Comparison of ENCODE assay signal across 28 mouse cellular contexts in the genomic region with DNA sequence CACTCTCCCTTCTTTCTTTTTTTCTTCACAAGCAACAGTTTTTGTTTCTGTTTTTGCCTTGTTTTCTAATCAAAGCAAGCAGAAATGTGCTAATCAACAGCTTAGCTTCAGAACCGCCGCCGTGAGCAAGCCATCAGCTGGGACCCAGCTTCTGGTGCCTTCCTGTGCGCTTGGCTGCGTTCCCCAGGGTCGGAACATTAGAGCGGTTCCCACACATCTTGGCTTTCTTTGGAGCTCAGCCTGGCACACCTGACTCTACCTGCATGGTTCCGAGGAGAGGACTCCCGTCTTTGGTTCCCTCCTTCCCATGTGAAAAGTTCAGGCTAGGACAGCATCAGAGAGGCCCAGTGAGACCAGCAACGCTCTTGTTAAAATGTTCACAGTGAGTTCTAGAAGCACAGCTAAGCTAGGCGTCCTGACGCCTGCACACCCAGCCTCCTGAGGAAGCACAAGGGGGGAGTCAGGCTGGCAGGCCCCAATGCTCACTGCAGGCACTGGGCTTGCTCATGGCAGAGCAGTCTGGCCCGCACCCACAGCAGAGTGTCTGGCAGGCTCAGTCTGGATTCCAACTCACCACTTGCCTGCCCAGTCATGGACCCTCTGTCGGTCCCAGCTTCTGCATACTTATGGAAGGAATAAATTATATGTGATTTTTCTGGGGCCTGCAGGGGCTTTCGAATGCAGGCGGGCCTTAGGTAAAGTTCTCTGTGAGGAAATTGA. TPM values are rescaled to one million over a fixed set of nuclear protein-coding genes. Genes with fewer than 3 reads are reported as not detected.
DNase-seq lines count a peak whose midpoint lies in the region; ATAC-seq and TF ChIP-seq lines count a peak whose summit lies in the region.
"Had no signal": no experiment of that assay in that cellular context is flagged by ENCODE, and none has a peak within 500 bp of the region (broad histone marks: within the 10 kb centered on the region; RNA-seq: fewer than 3 reads in every experiment).

No protein-coding gene starts in this region.

- H3K4me1 ChIP-seq in stomach, postnatal 0 days (replicated peaks; ENCODE audit: control insufficient read depth, insufficient read depth), result no peaks in the 10 kb centered on the region
- H3K4me1 ChIP-seq: heart, embryonic 15.5 days; hindbrain, embryonic 10.5 days; neural tube, embryonic 12.5 days had no signal

- TF ChIP-seq EP300 in stomach, postnatal 0 days (optimal IDR thresholded peaks at IDR 0.05), result no peak

- no peak for TF ChIP-seq CTCF in layer of hippocampus, adult 2 months (conservative IDR thresholded peaks at IDR 0.05)
- TF ChIP-seq CTCF in stomach, postnatal 0 days (IDR thresholded peaks at IDR 0.05; ENCODE audit: low read depth), result no peak

- ATAC-seq in stomach, postnatal 0 days (ENCODE audit: low FRiP score, low TSS enrichment), result no peak
- ATAC-seq: activated CD4-positive, CD25-positive, alpha-beta regulatory T cell, adult 4 months; lung, postnatal 0 days had no signal

- no peak overlapping the region; the same call in 1 of the 2 replicates for H3K27ac ChIP-seq in layer of hippocampus, adult 2 months
- peak overlapping the region; percentile 82 for H3K27ac ChIP-seq in stomach, postnatal 0 days (replicated peaks)
- H3K27ac ChIP-seq: gastrocnemius, adult 2 months; heart, embryonic 15.5 days; hindbrain, embryonic 10.5 days; neural tube, embryonic 12.5 days had no signal

- H3K4me3 ChIP-seq in layer of hippocampus, adult 2 months, result no peak overlapping the region
- H3K4me3 ChIP-seq in stomach, postnatal 0 days (ENCODE audit: low read depth, low read length), result no peak overlapping the region
- H3K4me3 ChIP-seq: erythroblast, embryonic 14.5 days; gastrocnemius, adult 2 months; heart, embryonic 15.5 days; hindbrain, embryonic 10.5 days; neural tube, embryonic 12.5 days had no signal

- DNase-seq in layer of hippocampus, postnatal 10 days (ENCODE audit: low spot score in 2 of 2), result peak; percentile 33 to 38
- no peak for DNase-seq in layer of hippocampus, adult 2 months (ENCODE audit: low spot score in 2 of 2)
- peak; percentile 34 for DNase-seq in right cerebral cortex, postnatal 4 days
- DNase-seq in right cerebral cortex, adult 18-20 months, result no peak
- peak; percentile 36 for DNase-seq in cerebellum, postnatal 36 days
- no peak for DNase-seq in stomach, postnatal 0 days (ENCODE audit: low spot score)
- DNase-seq in thymus, postnatal 10 days (ENCODE audit: low spot score in 2 of 2), result no peak
- DNase-seq in urinary bladder, postnatal 36 days (ENCODE audit: low spot score in 2 of 2), result no peak
- DNase-seq: adrenal gland, postnatal 25 days; embryo, embryonic 11 days; gastrocnemius, adult 2 months; kidney, adult 8-10 months; kidney, postnatal 25 days; layer of hippocampus, adult 9-11 months; right cerebral cortex, postnatal 14 days; thymus, adult 2 months had no signal

- no peaks in the 10 kb centered on the region for H3K36me3 ChIP-seq in stomach, postnatal 0 days (ENCODE audit: control insufficient read depth, insufficient read depth, low read length)
- H3K36me3 ChIP-seq: heart, embryonic 15.5 days; hindbrain, embryonic 10.5 days; neural tube, embryonic 12.5 days had no signal

- no peak overlapping the region for H3K9ac ChIP-seq in stomach, postnatal 0 days (ENCODE audit: low read length)
- H3K9ac ChIP-seq: heart, embryonic 15.5 days; neural tube, embryonic 12.5 days had no signal

- no peaks in the 10 kb centered on the region for H3K27me3 ChIP-seq in stomach, postnatal 0 days (ENCODE audit: control insufficient read depth, insufficient read depth, low read length)
- H3K27me3 ChIP-seq: heart, embryonic 15.5 days; neural tube, embryonic 12.5 days had no signal

- no peak overlapping the region for H3K4me2 ChIP-seq in stomach, postnatal 0 days (replicated peaks; ENCODE audit: low read depth)
- H3K4me2 ChIP-seq: heart, embryonic 15.5 days; liver, embryonic 11.5 days; neural tube, embryonic 12.5 days had no signal

- no peaks in the 10 kb centered on the region for H3K9me3 ChIP-seq in stomach, postnatal 0 days (ENCODE audit: control insufficient read depth, low read length)
- H3K9me3 ChIP-seq: heart, embryonic 15.5 days had no signal

- WGBS in stomach, postnatal 0 days, result 71% methylated on average over 16 of the region's 16 CpGs

RNA-seq across cellular contexts. Expression of a gene that starts 42.2 kb away (rescaled TPM):
- not detected for total RNA-seq in layer of hippocampus, postnatal 10 days (2021)
- not detected for total RNA-seq in layer of hippocampus, adult 2 months (2021)
- polyA plus RNA-seq in stomach, postnatal 0 days (2015; fragmentation: Nextera tagmentation; extraction: Ambion mirVana), result not detected in 2 replicates
- total RNA-seq: adrenal gland, postnatal 25 days; gastrocnemius, adult 2 months; granulocyte monocyte progenitor cell, adult 5-6 weeks; left cerebral cortex, postnatal 10 days; megakaryocyte-erythroid progenitor cell, adult 5-6 weeks; monocyte, adult 5-6 weeks had no signal
- polyA plus RNA-seq: activated CD4-positive, CD25-positive, alpha-beta regulatory T cell, adult 4 months; C2C12; erythroblast, embryonic 14.5 days; heart, embryonic 15.5 days; hindbrain, embryonic 10.5 days; liver, embryonic 11.5 days; lung, postnatal 0 days; neural tube, embryonic 12.5 days; thymus, adult 2 months had no signal

RNA-seq across cellular contexts. Expression of a gene that starts 57.6 kb away (rescaled TPM):
- 10 to 100 TPM; 41.9 to 50.3 TPM for total RNA-seq in layer of hippocampus, postnatal 10 days (2021)
- 10 to 100 TPM; 33.0 to 33.8 TPM for total RNA-seq in layer of hippocampus, adult 2 months (2021)
- polyA plus RNA-seq in stomach, postnatal 0 days (2015; fragmentation: Nextera tagmentation; extraction: Ambion mirVana), result 65.0 and 69.6 TPM in 2 replicates

Comparison
In these comparisons a context has a peak if more than half of its experiments do, and no peak if none do; other contexts are left out.
1. DNase-seq: peak in layer of hippocampus, postnatal 10 days (2 of 2), right cerebral cortex, postnatal 4 days (single experiment) and cerebellum, postnatal 36 days (2 of 2); none in layer of hippocampus, adult 2 months (0 of 2), right cerebral cortex, adult 18-20 months (single experiment), stomach, postnatal 0 days (single experiment), thymus, postnatal 10 days (0 of 2) and urinary bladder, postnatal 36 days (0 of 2).